Mouse (Mus musculus): Measurements from ENCODE around the gene Gm13694.
"Not testable (repeated sequence)": the region's sequence is repeated elsewhere in the genome, so short reads cannot be mapped to it uniquely, and the experiment has no call there.

Gene Gm13694

GRCm38 (mm10) chr2:83978633-83979032 lies at the start of gene Gm13694:
Gm13694 (plus strand) TSS chr2:83978933.
- not testable (repeated sequence) for ATAC-seq (ENCODE audit: low TSS enrichment)

- ATAC-seq (ENCODE audit: low TSS enrichment) = no peak
Measured at GRCm38 (mm10) chr2:83929478-83930088, 49.1 kb upstream of the Gm13694 start.

- ATAC-seq (ENCODE audit: low TSS enrichment) = peak; percentile 100
Measured at GRCm38 (mm10) chr2:83940931-83941361, 37.8 kb upstream of the Gm13694 start, which contains the start of gene Zswim2. Zswim2 (minus strand) TSS chr2:83941228.

- ATAC-seq (ENCODE audit: low TSS enrichment) = no peak
Measured at GRCm38 (mm10) chr2:83941378-83941777, 37.4 kb upstream of the Gm13694 start.

- ATAC-seq (ENCODE audit: low TSS enrichment) = no peak
Measured at GRCm38 (mm10) chr2:83941792-83942191, 36.9 kb upstream of the Gm13694 start.

- ATAC-seq (ENCODE audit: low TSS enrichment) = not testable (repeated sequence)
Measured at GRCm38 (mm10) chr2:83955393-83955792, 23.3 kb upstream of the Gm13694 start, which contains the start of gene Gm13698. Gm13698 (plus strand) TSS chr2:83955693.

- ATAC-seq (ENCODE audit: low TSS enrichment) = not testable (repeated sequence)
Measured at GRCm38 (mm10) chr2:83961203-83961602, 17.5 kb upstream of the Gm13694 start, which contains the start of gene Gm13693. Gm13693 (plus strand) TSS chr2:83961503.

- not testable (repeated sequence) for ATAC-seq (ENCODE audit: low TSS enrichment)
Measured at GRCm38 (mm10) chr2:83967013-83967412, 11.7 kb upstream of the Gm13694 start, which contains the start of gene Gm13695. Gm13695 (plus strand) TSS chr2:83967313.

GRCm38 (mm10) chr2:83972823-83973222 lies 5.9 kb upstream of the Gm13694 start, which contains the start of gene Gm13696:
Gm13696 (plus strand) TSS chr2:83973123.
- not testable (repeated sequence) for ATAC-seq (ENCODE audit: low TSS enrichment)

- ATAC-seq (ENCODE audit: low TSS enrichment) = not testable (repeated sequence)
Measured at GRCm38 (mm10) chr2:83984443-83984842, 5.7 kb downstream of the Gm13694 start, which contains the start of gene Gm13697. Gm13697 (plus strand) TSS chr2:83984743.

- ATAC-seq (ENCODE audit: low TSS enrichment) = not testable (repeated sequence)
Measured at GRCm38 (mm10) chr2:83990253-83990652, 11.5 kb downstream of the Gm13694 start, which contains the start of gene Gm13691. Gm13691 (plus strand) TSS chr2:83990553.

- ATAC-seq (ENCODE audit: low TSS enrichment) = not testable (repeated sequence)
Measured at GRCm38 (mm10) chr2:83993639-83994255, 15.0 kb downstream of the Gm13694 start.

GRCm38 (mm10) chr2:83994526-83994925 lies 15.8 kb downstream of the Gm13694 start:
- ATAC-seq (ENCODE audit: low TSS enrichment) = not testable (repeated sequence)

- ATAC-seq (ENCODE audit: low TSS enrichment) = no peak
Measured at GRCm38 (mm10) chr2:84008913-84009312, 30.2 kb downstream of the Gm13694 start.

- ATAC-seq (ENCODE audit: low TSS enrichment) = no peak
Measured at GRCm38 (mm10) chr2:84009818-84010217, 31.1 kb downstream of the Gm13694 start.

GRCm38 (mm10) chr2:84014572-84014971 lies 35.8 kb downstream of the Gm13694 start:
- ATAC-seq (ENCODE audit: low TSS enrichment) = no peak

GRCm38 (mm10) chr2:84016291-84016690 lies 37.6 kb downstream of the Gm13694 start:
- not testable (repeated sequence) for ATAC-seq (ENCODE audit: low TSS enrichment)

GRCm38 (mm10) chr2:84018330-84018729 lies 39.6 kb downstream of the Gm13694 start:
- ATAC-seq (ENCODE audit: low TSS enrichment) = no peak

GRCm38 (mm10) chr2:84019519-84020305 lies 41.0 kb downstream of the Gm13694 start:
- no peak for ATAC-seq (ENCODE audit: low TSS enrichment)

- peak; percentile 72 for ATAC-seq (ENCODE audit: low TSS enrichment)
Measured at GRCm38 (mm10) chr2:84021930-84022329, 43.2 kb downstream of the Gm13694 start.

GRCm38 (mm10) chr2:84022905-84023304 lies 44.2 kb downstream of the Gm13694 start:
- peak; percentile 83 for ATAC-seq (ENCODE audit: low TSS enrichment)

- ATAC-seq (ENCODE audit: low TSS enrichment) = peak; percentile 65
Measured at GRCm38 (mm10) chr2:84023319-84023718, 44.6 kb downstream of the Gm13694 start.

Data from frontal cortex, adult (tissue).